Mouse (Mus musculus): ENCODE results near the gene Angptl7.

DNA sequence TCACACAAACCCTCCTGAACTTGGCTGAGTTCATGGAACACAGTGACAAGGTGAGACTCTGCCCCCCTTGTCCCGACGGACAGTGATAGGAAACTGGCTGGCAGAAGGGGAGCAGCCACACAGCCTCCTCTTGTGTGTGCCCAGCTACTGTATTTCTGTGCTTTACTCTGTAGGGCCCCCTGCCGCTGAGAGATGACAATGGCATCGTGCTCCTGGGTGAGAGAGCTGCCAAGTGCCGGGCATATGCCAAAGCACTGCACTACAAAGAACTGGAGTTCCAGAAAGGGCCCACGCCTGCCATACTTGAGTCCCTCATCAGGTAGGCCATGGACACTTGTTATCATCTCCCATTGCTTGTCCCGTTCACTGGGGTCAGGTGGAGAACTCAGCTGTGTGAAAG lies 8.8 kb downstream of the Angptl7 start:
- TF ChIP-seq CTCF (IDR thresholded peaks at IDR 0.05; ENCODE audit: insufficient read depth, low read length) (no peak), POLR2A (IDR thresholded peaks at IDR 0.05; ENCODE audit: borderline replicate concordance, extremely low read depth, low read depth, low read length) (no peak)

All from lung, adult 2 months (tissue).